Mouse (Mus musculus): ENCODE results near the gene B020031M17Rik. TPM values are rescaled to one million over a fixed set of nuclear protein-coding genes. Genes with fewer than 3 reads are reported as not detected.

B020031M17Rik gene
- polyA plus RNA-seq, 1 experiment, result not detected

Other genes with a start within 250 kb of the B020031M17Rik start
- gene Nim1k, start 194.9 kb downstream of the B020031M17Rik start, polyA plus RNA-seq (2012; rRNA removed), result 0.10 and 0.11 TPM in 2 replicates
- gene Zfp131, start 159.9 kb downstream of the B020031M17Rik start, polyA plus RNA-seq (2012; rRNA removed), result 2.7 and 5.8 TPM in 2 replicates
- gene AF067063, start 120.6 kb downstream of the B020031M17Rik start, polyA plus RNA-seq (2012; rRNA removed), result not detected in 2 replicates
- gene D13Ertd608e, start 114.8 kb downstream of the B020031M17Rik start, polyA plus RNA-seq (2012; rRNA removed), result not detected in 2 replicates
- gene Tcstv1, start 56.0 kb downstream of the B020031M17Rik start, polyA plus RNA-seq (2012; rRNA removed), result not detected in 2 replicates
- gene Gm21761, start 21.5 kb downstream of the B020031M17Rik start, polyA plus RNA-seq (2012; rRNA removed), result not detected in 2 replicates
- not detected in 2 replicates for gene Gm36079, start 76.2 kb upstream of the B020031M17Rik start, polyA plus RNA-seq (2012; rRNA removed)
- gene Gm21188, start 101.4 kb upstream of the B020031M17Rik start, polyA plus RNA-seq (2012; rRNA removed), result 0.21 and 0.27 TPM in 2 replicates
- not detected in 2 replicates for gene Gm20767, start 189.4 kb upstream of the B020031M17Rik start, polyA plus RNA-seq (2012; rRNA removed)
- gene Gm21818, start 221.6 kb upstream of the B020031M17Rik start, polyA plus RNA-seq (2012; rRNA removed), result not detected in 2 replicates